Mouse (Mus musculus): ENCODE measurements around the gene Slc2a2. TPM values are rescaled to one million over a fixed set of nuclear protein-coding genes. Genes with fewer than 3 reads are reported as not detected.
"Not testable (repeated sequence)": the region's sequence is repeated elsewhere in the genome, so short reads cannot be mapped to it uniquely, and the experiment has no call there.

Slc2a2 gene
- total RNA-seq, 1 experiment from 2014 or later = not detected

- no peak for ATAC-seq (replicated peaks; ENCODE audit: insufficient number of reproducible peaks, low FRiP score, low TSS enrichment, poor library complexity, severe bottlenecking)
Observed at GRCm38 (mm10) chr3:28722531-28722930, 24.8 kb downstream of the Slc2a2 start.

- no peak for ATAC-seq (replicated peaks; ENCODE audit: insufficient number of reproducible peaks, low FRiP score, low TSS enrichment, poor library complexity, severe bottlenecking)
Observed at GRCm38 (mm10) chr3:28723534-28723933, 25.8 kb downstream of the Slc2a2 start.

- no peak for ATAC-seq (replicated peaks; ENCODE audit: insufficient number of reproducible peaks, low FRiP score, low TSS enrichment, poor library complexity, severe bottlenecking)
Observed at GRCm38 (mm10) chr3:28725203-28725602, 27.5 kb downstream of the Slc2a2 start.

- no peak for ATAC-seq (replicated peaks; ENCODE audit: insufficient number of reproducible peaks, low FRiP score, low TSS enrichment, poor library complexity, severe bottlenecking)
Observed at GRCm38 (mm10) chr3:28726356-28726755, 28.7 kb downstream of the Slc2a2 start.

GRCm38 (mm10) chr3:28734712-28735111, 37.0 kb downstream of the Slc2a2 start:
- no peak for ATAC-seq (replicated peaks; ENCODE audit: insufficient number of reproducible peaks, low FRiP score, low TSS enrichment, poor library complexity, severe bottlenecking)

- ATAC-seq (replicated peaks; ENCODE audit: insufficient number of reproducible peaks, low FRiP score, low TSS enrichment, poor library complexity, severe bottlenecking) = no peak
Observed at GRCm38 (mm10) chr3:28736981-28737380, 39.3 kb downstream of the Slc2a2 start.

- no peak for ATAC-seq (replicated peaks; ENCODE audit: insufficient number of reproducible peaks, low FRiP score, low TSS enrichment, poor library complexity, severe bottlenecking)
Observed at GRCm38 (mm10) chr3:28740353-28740752, 42.6 kb downstream of the Slc2a2 start.

GRCm38 (mm10) chr3:28743251-28743650, 45.5 kb downstream of the Slc2a2 start:
- no peak for ATAC-seq (replicated peaks; ENCODE audit: insufficient number of reproducible peaks, low FRiP score, low TSS enrichment, poor library complexity, severe bottlenecking)

GRCm38 (mm10) chr3:28745835-28746483, 48.3 kb downstream of the Slc2a2 start:
- 0 out of 2 replicates have a peak, but pooled peaks have one; percentile 59 for ATAC-seq (replicated peaks; ENCODE audit: insufficient number of reproducible peaks, low FRiP score, low TSS enrichment, poor library complexity, severe bottlenecking)

GRCm38 (mm10) chr3:28748151-28748550, 50.4 kb downstream of the Slc2a2 start:
- ATAC-seq (replicated peaks; ENCODE audit: insufficient number of reproducible peaks, low FRiP score, low TSS enrichment, poor library complexity, severe bottlenecking) = no peak

GRCm38 (mm10) chr3:28748956-28749355, 51.3 kb downstream of the Slc2a2 start:
- no peak for ATAC-seq (replicated peaks; ENCODE audit: insufficient number of reproducible peaks, low FRiP score, low TSS enrichment, poor library complexity, severe bottlenecking)

- no peak for ATAC-seq (replicated peaks; ENCODE audit: insufficient number of reproducible peaks, low FRiP score, low TSS enrichment, poor library complexity, severe bottlenecking)
Observed at GRCm38 (mm10) chr3:28755477-28755876, 57.8 kb downstream of the Slc2a2 start.

- no peak for ATAC-seq (replicated peaks; ENCODE audit: insufficient number of reproducible peaks, low FRiP score, low TSS enrichment, poor library complexity, severe bottlenecking)
Observed at GRCm38 (mm10) chr3:28761225-28761789, 63.6 kb downstream of the Slc2a2 start.

GRCm38 (mm10) chr3:28766935-28767334, 69.2 kb downstream of the Slc2a2 start:
- ATAC-seq (replicated peaks; ENCODE audit: insufficient number of reproducible peaks, low FRiP score, low TSS enrichment, poor library complexity, severe bottlenecking) = no peak

- no peak for ATAC-seq (replicated peaks; ENCODE audit: insufficient number of reproducible peaks, low FRiP score, low TSS enrichment, poor library complexity, severe bottlenecking)
Observed at GRCm38 (mm10) chr3:28768222-28768621, 70.5 kb downstream of the Slc2a2 start.

- ATAC-seq (replicated peaks; ENCODE audit: insufficient number of reproducible peaks, low FRiP score, low TSS enrichment, poor library complexity, severe bottlenecking) = not testable (repeated sequence)
Observed at GRCm38 (mm10) chr3:28772919-28773318, 75.2 kb downstream of the Slc2a2 start.

GRCm38 (mm10) chr3:28775361-28775760, 77.7 kb downstream of the Slc2a2 start:
- ATAC-seq (replicated peaks; ENCODE audit: insufficient number of reproducible peaks, low FRiP score, low TSS enrichment, poor library complexity, severe bottlenecking) = no peak

- no peak for ATAC-seq (replicated peaks; ENCODE audit: insufficient number of reproducible peaks, low FRiP score, low TSS enrichment, poor library complexity, severe bottlenecking)
Observed at GRCm38 (mm10) chr3:28775958-28776357, 78.3 kb downstream of the Slc2a2 start.

GRCm38 (mm10) chr3:28776491-28776890, 78.8 kb downstream of the Slc2a2 start:
- ATAC-seq (replicated peaks; ENCODE audit: insufficient number of reproducible peaks, low FRiP score, low TSS enrichment, poor library complexity, severe bottlenecking) = no peak

- peak; percentile 20; the same call in 1 of the 2 replicates for ATAC-seq (replicated peaks; ENCODE audit: insufficient number of reproducible peaks, low FRiP score, low TSS enrichment, poor library complexity, severe bottlenecking)
Observed at GRCm38 (mm10) chr3:28780511-28780910, 82.8 kb downstream of the Slc2a2 start.
